Comparison of ENCODE assay signal across 8 mouse cellular contexts in the genomic region with DNA sequence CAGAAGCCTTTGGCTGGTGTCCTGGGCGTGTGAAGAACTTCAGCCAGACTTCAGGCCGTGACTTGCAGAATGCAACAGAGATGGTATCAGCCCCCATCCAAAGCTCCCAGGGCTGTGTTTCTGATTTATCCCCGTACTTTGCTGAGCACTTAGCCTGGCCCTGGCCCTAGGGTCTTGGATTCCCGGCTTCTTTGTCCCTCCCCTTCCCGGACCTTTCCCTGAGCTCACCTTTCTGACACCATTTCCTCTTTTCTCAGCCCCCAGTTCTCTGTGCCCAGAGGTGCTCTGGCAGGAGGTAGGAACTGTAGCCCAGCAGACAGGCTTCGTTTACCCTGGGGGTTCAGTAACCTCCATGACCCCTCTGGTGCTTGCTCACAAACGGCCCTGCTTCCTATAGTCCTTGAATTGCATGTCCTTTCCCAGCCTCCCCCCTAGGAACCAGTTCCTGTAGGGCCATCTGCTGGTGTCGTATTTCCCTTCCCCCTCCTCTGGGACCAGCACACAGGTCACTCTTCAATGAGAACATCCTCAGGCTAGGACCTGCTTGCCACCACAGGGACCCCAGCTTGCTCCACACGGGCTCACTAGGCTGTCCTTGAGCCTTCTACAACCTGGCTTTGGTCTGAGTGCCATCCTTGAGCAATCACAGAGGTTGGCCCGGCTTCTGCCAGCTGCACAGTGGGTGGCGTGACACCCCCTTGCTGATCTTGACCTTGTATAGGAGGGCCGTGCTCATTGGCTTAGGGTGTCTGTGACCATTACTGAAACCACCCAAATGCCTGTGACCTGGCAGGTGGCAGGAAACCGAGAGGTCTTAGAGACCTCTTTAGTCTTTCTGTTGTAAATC. TPM values are rescaled to one million over a fixed set of nuclear protein-coding genes. Genes with fewer than 3 reads are reported as not detected.
A peak's percentile ranks its signal among the peaks of the same experiment; 100 is the strongest.
DNase-seq lines count a peak whose midpoint lies in the region; ATAC-seq lines count a peak whose summit lies in the region.

No protein-coding gene starts in this region.

- peak overlapping the region; percentile 100 for H3K27ac ChIP-seq in stomach, embryonic 16.5 days (ENCODE audit: low read length)

- peak overlapping the region; percentile 80 for H3K4me2 ChIP-seq in stomach, embryonic 16.5 days (ENCODE audit: low read depth, low read length)

- no peaks in the 10 kb centered on the region for H3K9me3 ChIP-seq in stomach, embryonic 16.5 days (replicated peaks; ENCODE audit: control insufficient read depth, low read length)

- peak overlapping the region; percentile 32 for H3K4me3 ChIP-seq in stomach, embryonic 16.5 days (replicated peaks; ENCODE audit: low read length)

- DNase-seq in urinary bladder, postnatal 14 days (ENCODE audit: low spot score) = peak; percentile 60
- no peak for DNase-seq in urinary bladder, postnatal 4 days (ENCODE audit: low spot score in 2 of 2)
- DNase-seq in cerebellum, adult 18-20 months = peak; percentile 66 to 73
- peak; percentile 37 for DNase-seq in forelimb bud, embryonic 11.5 days (ENCODE audit: low read depth, low spot score)
- peak; percentile 64 for DNase-seq in kidney, adult 18-20 months
- peak; percentile 58 for DNase-seq in lung, postnatal 25 days (ENCODE audit: low spot score)
- DNase-seq in left cerebral cortex, postnatal 36 days (ENCODE audit: low spot score in 2 of 2) = no peak

- peak overlapping the region; percentile 76 for H3K9ac ChIP-seq in stomach, embryonic 16.5 days (ENCODE audit: low read length)

- 29% methylated on average over 13 of the region's 13 CpGs for WGBS in stomach, embryonic 16.5 days

- no peaks in the 10 kb centered on the region for H3K27me3 ChIP-seq in stomach, embryonic 16.5 days (ENCODE audit: control insufficient read depth, insufficient read depth, low read length)

- no peaks in the 10 kb centered on the region for H3K36me3 ChIP-seq in stomach, embryonic 16.5 days (ENCODE audit: control insufficient read depth, insufficient read depth, low read length)

- ATAC-seq in stomach, embryonic 16.5 days (ENCODE audit: insufficient read depth, low FRiP score) = no peak

- intact Hi-C loops in left cerebral cortex, postnatal 36 days (cut with DNase I) = no loop called here

- H3K4me1 ChIP-seq in stomach, embryonic 16.5 days (ENCODE audit: control insufficient read depth, insufficient read depth, low read length) = peaks cover 63% of the 10 kb centered on the region

RNA-seq across cellular contexts. Expression of gene Frmd8, which starts 26.0 kb away (rescaled TPM):
- polyA plus RNA-seq in stomach, embryonic 16.5 days (2015; fragmentation: Nextera tagmentation; extraction: Ambion mirVana) = 27.4 and 29.5 TPM in 2 replicates
- 10 to 100 TPM; 11.6 to 13.3 TPM for total RNA-seq in left cerebral cortex, postnatal 36 days (2021)

RNA-seq across cellular contexts. Expression of gene Slc25a45, which starts 28.6 kb away (rescaled TPM):
- 5.1 and 5.5 TPM in 2 replicates for polyA plus RNA-seq in stomach, embryonic 16.5 days (2015; fragmentation: Nextera tagmentation; extraction: Ambion mirVana)
- 1 to 10 TPM; 3.0 to 4.1 TPM for total RNA-seq in left cerebral cortex, postnatal 36 days (2021)

RNA-seq across cellular contexts. Expression of gene Tigd3, which starts 44.9 kb away (rescaled TPM):
- polyA plus RNA-seq in stomach, embryonic 16.5 days (2015; fragmentation: Nextera tagmentation; extraction: Ambion mirVana) = 1.7 and 1.8 TPM in 2 replicates
- 1 to 10 TPM; 4.3 to 4.5 TPM for total RNA-seq in left cerebral cortex, postnatal 36 days (2021)

Comparison
In these comparisons a context has a peak if more than half of its experiments do, and no peak if none do; other contexts are left out.
1. DNase-seq: peak in urinary bladder, postnatal 14 days (single experiment), cerebellum, adult 18-20 months (2 of 2), forelimb bud, embryonic 11.5 days (single experiment), kidney, adult 18-20 months (single experiment) and lung, postnatal 25 days (single experiment); none in urinary bladder, postnatal 4 days (0 of 2) and left cerebral cortex, postnatal 36 days (0 of 2).